Mouse (Mus musculus): ENCODE data around the gene Gm20388. TPM values are rescaled to one million over a fixed set of nuclear protein-coding genes. Genes with fewer than 3 reads are reported as not detected.

The Gm20388 gene
- polyA plus RNA-seq, 1 experiment from 2014 or later, result 8.3 TPM

DNA sequence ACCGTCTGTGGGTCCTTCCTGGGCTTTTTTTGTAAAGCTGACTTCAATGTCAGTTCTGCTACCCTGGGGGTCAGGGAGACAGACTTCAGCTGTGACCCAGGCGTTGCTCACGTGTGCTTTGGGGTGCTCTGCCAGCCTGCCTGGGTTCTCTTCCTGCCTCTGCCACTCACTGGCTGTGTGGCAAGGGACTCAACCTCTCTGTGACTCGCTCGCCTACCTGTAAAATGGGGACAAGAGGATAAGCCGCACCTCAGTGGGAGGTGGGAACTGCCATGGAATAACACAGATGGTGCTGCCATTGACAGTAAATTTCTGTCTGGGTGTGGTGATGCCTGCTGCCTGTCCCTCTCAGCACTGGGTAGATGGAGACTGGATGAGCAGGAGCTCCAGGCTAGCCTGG lies 605.0 kb downstream of the Gm20388 start:
- WGBS, result 88% methylated on average over 6 of the region's 6 CpGs
- DNase-seq (ENCODE audit: low spot score) (no peak), ATAC-seq (replicated peaks; ENCODE audit: low FRiP score, low TSS enrichment, low read depth) (no peak)
- Histone ChIP-seq H3K36me3 (ENCODE audit: control insufficient read depth, insufficient read depth, low read length) (no peaks in the 10 kb centered on the region), H3K27me3 (replicated peaks; ENCODE audit: control insufficient read depth, insufficient read depth, low read length) (no peaks in the 10 kb centered on the region), H3K4me3 (ENCODE audit: low read depth, low read length) (no peak overlapping the region), H3K4me2 (ENCODE audit: low read length) (no peak overlapping the region), H3K27ac (ENCODE audit: low read depth) (no peak overlapping the region), H3K9ac (ENCODE audit: low read length) (no peak overlapping the region), H3K9me3 (ENCODE audit: control insufficient read depth, low read length) (no peaks in the 10 kb centered on the region), H3K4me1 (replicated peaks; ENCODE audit: control insufficient read depth, insufficient read depth, low read length) (peaks cover 62% of the 10 kb centered on the region)

DNA sequence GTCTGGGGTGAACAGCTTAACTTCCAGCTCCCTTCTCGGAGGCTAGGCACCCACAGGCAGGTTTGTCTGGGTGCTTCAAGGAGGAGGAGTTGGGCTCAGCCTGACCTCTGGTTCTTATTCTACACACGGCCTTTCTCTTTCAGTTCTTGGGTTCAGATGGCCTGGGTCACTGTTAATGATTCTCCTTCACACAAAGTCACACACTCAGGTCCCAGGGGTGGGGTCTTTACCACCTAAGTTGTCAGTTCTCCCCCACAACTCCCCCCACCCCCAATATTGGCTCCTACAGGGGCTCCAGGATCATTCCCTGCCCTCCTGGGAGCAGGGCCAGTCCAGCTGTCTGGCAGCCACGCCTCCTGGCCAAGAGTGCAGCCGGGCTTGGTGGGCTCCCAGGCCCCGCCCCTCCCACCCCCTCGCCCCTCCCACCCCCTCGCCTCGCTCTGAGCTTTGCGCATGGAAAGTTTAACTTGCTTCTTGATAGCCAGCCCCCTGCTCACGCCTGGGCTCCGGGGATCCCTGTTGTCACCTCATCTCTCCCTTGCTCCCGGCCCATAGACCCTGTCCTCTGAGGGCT lies 605.6 kb downstream of the Gm20388 start:
- DNase-seq (ENCODE audit: low spot score) (peak; percentile 72), ATAC-seq (replicated peaks; ENCODE audit: low FRiP score, low TSS enrichment, low read depth) (no peak)
- Histone ChIP-seq H3K9me3 (ENCODE audit: control insufficient read depth, low read length) (no peaks in the 10 kb centered on the region), H3K9ac (ENCODE audit: low read length) (no peak overlapping the region), H3K4me1 (replicated peaks; ENCODE audit: control insufficient read depth, insufficient read depth, low read length) (peaks cover 62% of the 10 kb centered on the region), H3K4me3 (ENCODE audit: low read depth, low read length) (no peak overlapping the region), H3K4me2 (ENCODE audit: low read length) (peak overlapping the region; percentile 29; the same call in 1 of the 2 replicates), H3K36me3 (ENCODE audit: control insufficient read depth, insufficient read depth, low read length) (no peaks in the 10 kb centered on the region), H3K27me3 (replicated peaks; ENCODE audit: control insufficient read depth, insufficient read depth, low read length) (no peaks in the 10 kb centered on the region), H3K27ac (ENCODE audit: low read depth) (no peak overlapping the region)
- 14% methylated on average over 12 of the region's 12 CpGs for WGBS

DNA sequence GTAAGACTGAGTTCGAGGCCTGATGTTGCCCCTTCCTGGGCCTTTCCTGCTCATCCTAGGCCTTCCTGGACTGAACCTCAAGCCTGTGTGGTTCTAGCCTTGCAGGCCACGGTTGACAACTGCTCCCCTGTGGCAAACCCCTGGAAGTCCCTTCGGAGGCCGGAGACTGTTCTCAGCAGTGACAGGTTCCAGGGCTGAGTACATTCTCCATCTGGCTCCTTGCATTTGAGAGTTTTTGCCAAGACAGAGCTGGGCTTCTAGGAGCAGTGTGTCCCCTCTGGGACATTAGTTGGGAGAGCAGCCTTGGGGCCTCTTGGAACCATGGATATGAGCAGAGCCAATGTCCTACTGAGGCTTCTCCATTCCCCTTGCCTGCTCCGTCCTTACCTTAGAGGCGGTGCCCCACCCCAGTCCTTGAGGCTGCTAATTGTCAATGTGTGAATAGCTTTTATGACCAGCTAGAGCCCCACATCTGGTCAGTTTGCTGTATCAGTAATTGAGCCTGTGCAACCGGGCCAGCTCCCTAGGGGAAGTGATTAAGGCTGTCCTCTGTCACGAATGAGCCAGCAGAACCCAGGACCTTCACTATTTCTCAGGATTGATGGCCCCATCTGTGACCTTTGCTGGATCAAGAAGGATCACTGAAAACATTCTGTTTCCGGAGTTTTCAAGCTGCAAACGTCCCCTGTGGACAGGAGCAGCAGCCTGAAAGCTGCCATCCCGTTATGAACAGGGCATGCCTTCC lies 607.2 kb downstream of the Gm20388 start:
- peaks cover 57% of the 10 kb centered on the region for H3K4me1 ChIP-seq (replicated peaks; ENCODE audit: control insufficient read depth, insufficient read depth, low read length)
- H3K4me3 ChIP-seq (ENCODE audit: low read depth, low read length), result no peak overlapping the region
- H3K9ac ChIP-seq (ENCODE audit: low read length), result no peak overlapping the region
- ATAC-seq (replicated peaks; ENCODE audit: low FRiP score, low TSS enrichment, low read depth) (no peak), DNase-seq (ENCODE audit: low spot score) (no peak)
- H3K4me2 ChIP-seq (ENCODE audit: low read length), result no peak overlapping the region
- no peaks in the 10 kb centered on the region for H3K9me3 ChIP-seq (ENCODE audit: control insufficient read depth, low read length)
- peak overlapping the region; percentile 43; the same call in 1 of the 2 replicates for H3K27ac ChIP-seq (ENCODE audit: low read depth)
- no peaks in the 10 kb centered on the region for H3K27me3 ChIP-seq (replicated peaks; ENCODE audit: control insufficient read depth, insufficient read depth, low read length)
- no peaks in the 10 kb centered on the region for H3K36me3 ChIP-seq (ENCODE audit: control insufficient read depth, insufficient read depth, low read length)
- 48% methylated on average over 11 of the region's 11 CpGs for WGBS

DNA sequence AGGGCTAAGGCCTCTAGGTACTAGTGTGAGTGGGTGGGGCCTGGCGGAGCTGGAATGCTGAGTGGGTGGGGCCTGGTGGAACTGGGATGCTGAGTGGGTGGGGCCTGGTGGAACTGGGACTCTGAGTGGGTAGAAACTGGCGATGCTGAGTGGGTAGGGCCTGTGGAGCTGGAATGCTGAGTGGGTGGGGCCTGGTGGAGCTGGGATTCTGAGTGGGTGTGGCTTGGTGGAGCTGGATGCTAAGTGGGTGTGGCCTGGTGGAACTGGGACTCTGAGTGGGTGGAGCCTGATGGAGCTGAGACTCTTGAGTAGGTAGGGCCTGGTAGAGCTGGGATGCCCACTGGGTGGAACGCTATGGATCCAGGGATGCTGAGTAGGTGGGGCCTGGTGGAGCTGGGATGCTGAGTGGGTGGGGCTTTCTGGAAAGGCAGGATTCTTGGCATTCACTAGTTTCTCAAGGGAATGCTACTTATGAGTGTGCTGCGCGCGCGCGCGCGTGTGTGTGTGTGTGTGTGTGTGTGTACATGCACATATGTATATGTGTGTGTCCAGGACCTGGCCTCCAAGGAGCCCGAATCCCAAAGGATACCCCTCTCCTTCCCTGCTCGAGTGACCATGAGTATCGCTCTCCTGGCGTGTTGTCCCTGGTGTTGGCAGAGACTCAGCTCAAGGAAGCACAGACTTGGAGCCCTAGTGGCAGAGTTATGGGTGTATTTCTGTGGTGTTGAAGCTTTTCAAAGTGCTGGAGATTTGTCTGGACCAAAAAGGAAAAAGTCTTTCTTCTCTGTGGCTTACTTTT lies 608.3 kb downstream of the Gm20388 start:
- peaks cover 60% of the 10 kb centered on the region for H3K4me1 ChIP-seq (replicated peaks; ENCODE audit: control insufficient read depth, insufficient read depth, low read length)
- H3K9ac ChIP-seq (ENCODE audit: low read length), result no peak overlapping the region
- no peak overlapping the region for H3K4me3 ChIP-seq (ENCODE audit: low read depth, low read length)
- ATAC-seq (replicated peaks; ENCODE audit: low FRiP score, low TSS enrichment, low read depth) (0 out of 2 replicates have a peak, but pooled peaks have one; percentile 21), DNase-seq (ENCODE audit: low spot score) (no peak)
- no peak overlapping the region for H3K4me2 ChIP-seq (ENCODE audit: low read length)
- 74% methylated on average over 14 of the region's 14 CpGs for WGBS
- H3K36me3 ChIP-seq (ENCODE audit: control insufficient read depth, insufficient read depth, low read length), result no peaks in the 10 kb centered on the region
- no peaks in the 10 kb centered on the region for H3K27me3 ChIP-seq (replicated peaks; ENCODE audit: control insufficient read depth, insufficient read depth, low read length)
- H3K9me3 ChIP-seq (ENCODE audit: control insufficient read depth, low read length), result no peaks in the 10 kb centered on the region
- no peak overlapping the region for H3K27ac ChIP-seq (ENCODE audit: low read depth)

DNA sequence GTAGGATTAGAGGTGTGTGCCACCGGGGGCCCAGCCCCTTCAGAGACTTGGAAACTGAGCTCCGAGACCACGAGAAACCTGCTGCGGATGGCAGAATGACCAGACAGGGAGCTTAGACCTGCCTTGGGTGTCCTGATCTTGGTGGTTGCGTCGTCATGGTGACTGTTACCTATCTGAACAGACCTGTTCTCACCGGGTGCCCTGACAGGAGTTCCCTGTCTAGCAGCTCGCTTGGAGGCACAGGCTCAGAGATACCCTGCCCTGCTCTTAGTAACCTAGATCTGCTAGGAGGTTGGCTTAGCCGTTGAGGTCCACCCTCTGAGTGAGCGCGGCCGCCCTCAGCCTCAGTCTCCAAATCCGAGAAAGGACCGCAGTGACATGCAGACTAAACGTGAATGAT lies 609.6 kb downstream of the Gm20388 start:
- no peaks in the 10 kb centered on the region for H3K9me3 ChIP-seq (ENCODE audit: control insufficient read depth, low read length)
- no peak overlapping the region for H3K4me2 ChIP-seq (ENCODE audit: low read length)
- no peak overlapping the region for H3K9ac ChIP-seq (ENCODE audit: low read length)
- no peak for ATAC-seq (replicated peaks; ENCODE audit: low FRiP score, low TSS enrichment, low read depth)
- H3K4me3 ChIP-seq (ENCODE audit: low read depth, low read length), result no peak overlapping the region
- H3K36me3 ChIP-seq (ENCODE audit: control insufficient read depth, insufficient read depth, low read length), result no peaks in the 10 kb centered on the region
- DNase-seq (ENCODE audit: low spot score), result no peak
- peaks cover 60% of the 10 kb centered on the region for H3K4me1 ChIP-seq (replicated peaks; ENCODE audit: control insufficient read depth, insufficient read depth, low read length)
- WGBS, result 68% methylated on average over 15 of the region's 15 CpGs
- H3K27ac ChIP-seq (ENCODE audit: low read depth), result 0 out of 2 replicates have a peak overlapping the region, but pooled peaks have one; percentile 23
- no peaks in the 10 kb centered on the region for H3K27me3 ChIP-seq (replicated peaks; ENCODE audit: control insufficient read depth, insufficient read depth, low read length)

DNA sequence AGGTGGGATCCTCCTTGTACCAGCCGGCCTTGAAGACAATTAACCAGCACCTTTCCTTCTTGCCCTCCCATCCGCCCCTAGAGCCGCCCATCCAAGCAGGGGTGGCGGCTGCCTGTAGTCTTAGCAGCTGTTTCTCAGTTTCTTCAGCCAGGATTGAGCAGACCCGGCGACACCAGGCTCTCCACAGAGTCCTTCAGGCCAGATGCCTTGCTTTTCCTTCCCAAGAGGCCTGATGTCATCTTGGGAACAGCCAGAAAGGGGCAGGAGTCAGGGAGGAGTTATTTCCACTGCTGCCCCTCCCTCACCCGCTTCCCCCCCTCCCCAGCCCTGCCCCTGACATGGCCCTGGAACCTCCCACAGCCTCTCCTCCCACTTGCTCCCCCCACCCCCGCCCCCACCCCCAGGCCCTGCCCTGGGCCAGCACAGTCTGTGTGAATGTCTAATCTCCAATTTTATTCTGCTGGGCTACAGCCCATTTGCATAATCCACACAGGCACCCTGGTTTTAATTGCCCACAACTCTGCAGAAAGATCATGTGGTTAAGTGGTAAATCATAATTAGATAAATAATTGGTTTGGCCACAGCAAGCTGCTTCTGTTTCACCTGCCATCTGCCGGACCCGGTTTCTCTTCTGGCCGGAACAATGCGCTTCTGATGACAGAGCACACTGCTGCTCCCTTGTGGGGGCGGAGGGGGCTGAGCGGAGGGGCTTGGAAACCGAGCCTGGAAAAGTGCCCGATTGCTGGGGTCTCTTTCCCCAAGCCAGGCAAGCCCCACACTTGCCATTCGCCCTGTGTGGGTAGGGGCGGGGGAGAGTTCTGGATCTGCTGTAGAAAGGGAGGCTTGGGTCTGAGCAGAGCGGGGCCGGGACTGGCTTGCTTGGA lies 610.3 kb downstream of the Gm20388 start:
- H3K27ac ChIP-seq (ENCODE audit: low read depth), result peak overlapping the region; percentile 27; the same call in 1 of the 2 replicates
- H3K9ac ChIP-seq (ENCODE audit: low read length), result no peak overlapping the region
- 0 out of 2 replicates have a peak overlapping the region, but pooled peaks have one; percentile 2 for H3K4me2 ChIP-seq (ENCODE audit: low read length)
- no peaks in the 10 kb centered on the region for H3K36me3 ChIP-seq (ENCODE audit: control insufficient read depth, insufficient read depth, low read length)
- peak; percentile 56 for ATAC-seq (replicated peaks; ENCODE audit: low FRiP score, low TSS enrichment, low read depth)
- no peaks in the 10 kb centered on the region for H3K27me3 ChIP-seq (replicated peaks; ENCODE audit: control insufficient read depth, insufficient read depth, low read length)
- 27% methylated on average over 20 of the region's 20 CpGs for WGBS
- DNase-seq (ENCODE audit: low spot score), result no peak
- H3K4me1 ChIP-seq (replicated peaks; ENCODE audit: control insufficient read depth, insufficient read depth, low read length), result peaks cover 64% of the 10 kb centered on the region
- H3K4me3 ChIP-seq (ENCODE audit: low read depth, low read length), result no peak overlapping the region
- H3K9me3 ChIP-seq (ENCODE audit: control insufficient read depth, low read length), result no peaks in the 10 kb centered on the region

DNA sequence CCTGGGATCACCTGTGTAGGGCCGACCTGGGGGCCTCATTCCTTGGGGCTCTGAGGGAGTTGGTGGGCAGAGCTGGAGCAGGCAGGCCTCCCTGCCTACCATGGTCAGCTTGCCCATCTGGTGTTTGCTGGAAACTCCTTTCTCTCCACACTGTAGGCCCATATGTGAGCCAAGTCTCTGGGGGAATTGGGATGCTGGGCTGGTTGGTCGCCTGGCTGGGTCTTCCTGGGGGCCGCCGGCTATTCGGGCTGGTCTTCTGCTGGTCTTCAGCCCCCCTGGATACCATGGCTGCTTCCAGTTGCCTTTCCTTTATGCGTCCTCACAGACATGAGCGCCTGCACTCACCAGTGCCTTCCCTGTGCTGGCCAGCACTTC lies 610.9 kb downstream of the Gm20388 start:
- Histone ChIP-seq H3K36me3 (ENCODE audit: control insufficient read depth, insufficient read depth, low read length) (no peaks in the 10 kb centered on the region), H3K9me3 (ENCODE audit: control insufficient read depth, low read length) (no peaks in the 10 kb centered on the region), H3K4me2 (ENCODE audit: low read length) (no peak overlapping the region), H3K27ac (ENCODE audit: low read depth) (peak overlapping the region; percentile 27; the same call in 1 of the 2 replicates), H3K4me3 (ENCODE audit: low read depth, low read length) (no peak overlapping the region), H3K4me1 (replicated peaks; ENCODE audit: control insufficient read depth, insufficient read depth, low read length) (peaks cover 64% of the 10 kb centered on the region), H3K9ac (ENCODE audit: low read length) (no peak overlapping the region), H3K27me3 (replicated peaks; ENCODE audit: control insufficient read depth, insufficient read depth, low read length) (no peaks in the 10 kb centered on the region)
- WGBS, result 73% methylated on average over 7 of the region's 7 CpGs
- DNase-seq (ENCODE audit: low spot score) (no peak), ATAC-seq (replicated peaks; ENCODE audit: low FRiP score, low TSS enrichment, low read depth) (no peak)

DNA sequence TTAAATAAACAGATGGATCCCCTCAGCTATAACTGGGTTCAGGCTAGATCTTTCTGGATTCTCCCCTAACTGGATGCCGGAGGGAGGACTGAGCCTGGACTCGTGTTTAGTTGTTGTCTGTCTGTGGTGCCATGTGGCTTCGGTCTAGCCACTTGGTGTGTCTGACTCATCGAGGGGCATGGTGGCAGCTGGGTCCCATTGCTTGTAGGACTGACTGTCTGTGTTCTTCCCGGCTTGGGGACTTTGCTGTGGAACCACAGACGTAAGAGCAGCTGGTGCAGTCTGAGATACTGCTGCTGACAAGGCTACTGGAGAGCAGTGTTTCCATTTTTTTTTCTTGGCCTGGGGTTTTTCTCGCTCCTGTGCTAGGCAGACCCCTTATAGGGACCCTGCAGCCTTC lies 613.0 kb downstream of the Gm20388 start:
- H3K27me3 ChIP-seq (replicated peaks; ENCODE audit: control insufficient read depth, insufficient read depth, low read length), result no peaks in the 10 kb centered on the region
- no peak overlapping the region for H3K27ac ChIP-seq (ENCODE audit: low read depth)
- H3K4me3 ChIP-seq (ENCODE audit: low read depth, low read length), result no peak overlapping the region
- H3K9me3 ChIP-seq (ENCODE audit: control insufficient read depth, low read length), result no peaks in the 10 kb centered on the region
- ATAC-seq (replicated peaks; ENCODE audit: low FRiP score, low TSS enrichment, low read depth) (no peak), DNase-seq (ENCODE audit: low spot score) (no peak)
- peaks cover 49% of the 10 kb centered on the region for H3K4me1 ChIP-seq (replicated peaks; ENCODE audit: control insufficient read depth, insufficient read depth, low read length)
- H3K36me3 ChIP-seq (ENCODE audit: control insufficient read depth, insufficient read depth, low read length), result no peaks in the 10 kb centered on the region
- H3K9ac ChIP-seq (ENCODE audit: low read length), result no peak overlapping the region
- no peak overlapping the region for H3K4me2 ChIP-seq (ENCODE audit: low read length)
- 67% methylated on average over 7 of the region's 7 CpGs for whole genome bisulfite sequencing
